Mouse (Mus musculus) cerebral cortex, adult 2 months (tissue): ENCODE results near the gene Nol9.

ENCODE experiments used
- WGBS: fragments of 180-500 bp; shearing (Covaris S2); methylation state at CpG from one replicate; pipeline ENCODE4 v1.1.7; 2018; 5-methylcytosine and 5-hydroxymethylcytosine counted together

Nol9 gene

DNA sequence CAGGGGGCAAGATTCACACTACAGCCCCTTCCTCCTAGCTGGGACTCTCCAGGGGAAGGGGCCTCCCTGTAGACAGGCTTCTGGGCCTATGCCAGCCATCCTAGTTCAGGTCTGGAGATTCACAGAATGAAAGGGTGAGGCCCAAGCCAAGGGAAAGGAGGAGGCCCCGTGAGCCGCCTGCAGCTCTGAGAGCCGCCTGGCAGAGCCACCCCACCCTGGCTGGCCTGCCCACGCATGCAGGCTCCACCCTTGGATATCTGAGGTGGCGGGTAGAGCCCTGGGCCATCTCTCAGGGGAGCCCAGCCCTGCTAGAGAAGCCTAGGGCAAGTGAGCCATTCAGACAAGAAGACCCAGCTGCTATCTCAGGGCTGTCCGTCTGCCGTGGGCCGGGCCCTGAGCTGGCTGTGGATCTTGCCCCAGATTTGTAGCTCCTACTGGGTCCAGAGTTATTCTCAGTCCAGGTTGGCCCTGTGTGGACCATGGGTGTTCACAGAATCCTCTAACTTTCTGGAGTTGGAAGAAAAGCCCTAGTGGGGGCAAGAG lies 53.7 kb downstream of the Nol9 start:
- 39% methylated on average over 8 of the region's 8 CpGs for WGBS

GRCm38 (mm10) chr4:152094233-152094632 lies 55.1 kb downstream of the Nol9 start:
- WGBS, result 74% methylated on average over 12 of the region's 12 CpGs

DNA sequence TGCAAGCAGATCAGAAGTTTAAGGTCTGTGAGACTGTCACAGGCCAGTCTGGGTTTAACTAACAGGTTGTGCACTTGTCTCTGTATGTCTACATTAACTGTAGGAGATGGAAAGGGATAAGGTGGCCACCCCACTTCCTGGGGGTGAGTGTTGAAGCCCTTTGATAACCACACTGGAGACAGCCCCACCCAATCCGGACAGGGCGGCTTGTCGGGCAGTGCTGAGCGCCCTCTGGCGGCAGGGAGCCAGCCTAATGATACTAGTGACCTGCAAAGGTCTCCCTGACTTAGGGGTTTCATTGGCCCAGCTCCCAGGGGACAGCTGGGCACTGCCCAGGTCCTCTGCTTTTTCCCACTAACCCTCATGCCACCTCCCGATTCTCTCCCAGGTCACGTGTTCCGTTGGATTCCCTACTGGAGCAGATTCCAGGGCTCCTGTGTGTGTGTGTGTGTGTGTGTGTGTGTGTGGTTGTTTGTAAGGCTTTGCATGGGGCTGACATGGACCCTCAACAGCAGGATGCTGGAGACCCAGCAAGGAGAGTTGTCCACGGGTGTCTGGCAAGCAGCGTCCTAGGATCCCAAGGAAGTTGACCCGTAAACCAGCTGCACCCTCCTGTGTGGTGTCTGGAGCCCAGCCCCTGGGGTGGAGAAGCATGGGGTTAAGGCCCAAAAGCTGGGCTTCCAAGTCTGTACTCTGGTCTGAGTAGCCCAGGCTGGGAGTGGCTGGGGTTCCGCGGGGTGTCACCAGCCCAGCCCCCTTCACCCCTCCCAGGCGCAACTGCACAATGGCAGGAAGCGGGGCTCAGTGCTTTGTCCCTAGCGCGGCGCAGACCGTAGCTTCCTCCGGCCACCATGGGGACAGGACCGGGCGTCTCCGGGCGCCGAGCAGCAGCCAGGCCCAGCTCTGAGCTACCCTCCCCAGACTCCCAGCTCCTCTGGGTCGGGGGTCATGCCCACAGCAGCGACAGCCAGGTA lies 57.1 kb downstream of the Nol9 start:
- WGBS, result 48% methylated on average over 27 of the region's 27 CpGs

GRCm38 (mm10) chr4:152096927-152097326 lies 57.8 kb downstream of the Nol9 start:
- 54% methylated on average over 6 of the region's 6 CpGs for WGBS

GRCm38 (mm10) chr4:152097911-152098799 lies 59.0 kb downstream of the Nol9 start:
- WGBS, result 46% methylated on average over 11 of the region's 11 CpGs

DNA sequence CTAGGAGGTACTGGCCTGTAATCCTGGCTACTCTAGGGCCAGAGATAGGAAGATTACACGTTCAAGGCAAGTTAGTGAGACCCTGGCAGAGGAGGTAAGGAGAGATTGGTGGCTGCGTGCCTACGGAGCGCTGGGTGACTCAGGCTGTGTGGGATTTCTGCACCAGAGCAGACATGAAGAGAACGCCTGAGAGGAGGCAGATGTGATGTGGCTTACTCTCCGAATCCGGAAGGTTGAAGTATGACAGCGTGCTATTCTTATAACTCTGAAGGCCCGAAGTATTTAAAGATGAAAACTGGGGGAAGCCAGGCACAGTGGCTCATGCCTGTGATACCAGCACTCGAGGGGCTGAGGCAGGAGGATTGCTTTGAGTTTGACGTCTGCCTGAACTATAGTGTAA lies 61.4 kb downstream of the Nol9 start:
- WGBS, result 33% methylated on average over 11 of the region's 11 CpGs

DNA sequence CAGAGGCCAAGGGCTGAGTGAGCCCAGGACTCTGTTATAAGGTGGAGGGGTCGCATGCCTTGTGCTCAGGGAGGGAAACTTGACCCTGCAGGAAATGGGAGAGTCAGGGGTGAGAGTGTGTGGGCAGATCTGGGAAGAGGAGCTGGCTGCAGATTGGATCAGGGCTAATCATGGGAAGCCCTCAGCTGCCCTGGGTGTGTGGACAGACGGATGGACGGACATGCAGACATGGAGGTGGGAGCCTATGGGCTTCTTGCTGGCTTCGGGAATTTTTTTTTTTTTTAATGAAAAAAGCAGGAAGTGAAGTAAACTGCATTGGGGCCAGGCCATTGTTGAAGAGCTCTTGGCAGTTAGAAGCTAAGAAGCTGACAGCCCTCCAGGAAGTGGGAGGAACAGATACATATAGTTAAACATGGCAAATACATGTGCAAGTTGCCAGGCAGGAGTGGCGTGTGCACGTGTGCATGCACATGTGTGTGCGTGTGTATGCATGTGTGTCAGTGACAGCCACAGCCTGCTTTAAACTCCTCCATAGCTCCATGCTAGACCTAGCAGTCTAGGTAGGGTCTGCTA lies 62.0 kb downstream of the Nol9 start:
- 42% methylated on average over 7 of the region's 7 CpGs for WGBS

- WGBS, result 95% methylated on average over 16 of the region's 16 CpGs
These were observed 62.8 kb downstream of the Nol9 start for GRCm38 (mm10) chr4:152101921-152102320.

- WGBS, result 43% methylated on average over 7 of the region's 7 CpGs
These were observed 63.9 kb downstream of the Nol9 start for GRCm38 (mm10) chr4:152103025-152103424.

DNA sequence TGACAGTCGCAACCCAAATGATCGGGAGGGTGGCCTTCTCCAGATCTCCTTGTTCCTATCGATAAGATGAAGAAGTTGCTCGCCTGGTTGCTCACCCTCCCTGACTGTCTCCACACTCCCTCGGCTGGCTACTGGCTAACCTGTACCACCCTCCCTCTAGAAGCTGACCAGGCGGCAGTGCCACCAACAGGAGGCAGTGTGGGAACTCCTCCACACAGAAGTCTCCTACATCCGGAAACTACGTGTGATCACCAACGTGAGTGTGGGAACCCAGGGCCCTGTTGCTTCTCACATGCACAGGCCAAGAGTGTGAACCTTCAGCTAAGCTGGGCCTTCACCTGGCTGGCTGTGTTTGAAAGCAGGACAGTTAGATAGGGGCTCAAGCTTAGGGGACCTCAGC lies 67.6 kb downstream of the Nol9 start:
- WGBS, result 61% methylated on average over 9 of the region's 9 CpGs

DNA sequence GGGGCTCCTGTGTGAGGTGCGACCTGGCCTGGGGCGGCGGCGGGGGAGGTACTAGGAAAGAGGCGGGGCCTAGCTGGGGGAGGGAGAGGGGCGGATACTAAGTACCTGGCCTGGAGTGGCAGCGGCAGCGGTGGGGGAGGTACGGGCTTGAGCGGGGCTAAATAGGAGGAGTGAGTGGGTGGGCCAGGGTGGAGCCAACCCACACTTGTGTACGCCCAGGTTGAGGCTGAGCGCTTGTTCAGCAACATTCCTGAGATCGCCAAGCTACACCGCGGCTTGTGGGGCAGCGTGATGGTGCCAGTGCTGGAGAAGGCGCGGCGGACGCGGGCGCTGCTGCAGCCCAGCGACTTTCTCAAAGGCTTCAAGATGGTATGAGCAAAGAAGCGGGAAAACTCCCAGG lies 68.4 kb downstream of the Nol9 start:
- WGBS, result 27% methylated on average over 24 of the region's 24 CpGs

GRCm38 (mm10) chr4:152107971-152108509 lies 68.9 kb downstream of the Nol9 start:
- 29% methylated on average over 30 of the region's 30 CpGs for WGBS

DNA sequence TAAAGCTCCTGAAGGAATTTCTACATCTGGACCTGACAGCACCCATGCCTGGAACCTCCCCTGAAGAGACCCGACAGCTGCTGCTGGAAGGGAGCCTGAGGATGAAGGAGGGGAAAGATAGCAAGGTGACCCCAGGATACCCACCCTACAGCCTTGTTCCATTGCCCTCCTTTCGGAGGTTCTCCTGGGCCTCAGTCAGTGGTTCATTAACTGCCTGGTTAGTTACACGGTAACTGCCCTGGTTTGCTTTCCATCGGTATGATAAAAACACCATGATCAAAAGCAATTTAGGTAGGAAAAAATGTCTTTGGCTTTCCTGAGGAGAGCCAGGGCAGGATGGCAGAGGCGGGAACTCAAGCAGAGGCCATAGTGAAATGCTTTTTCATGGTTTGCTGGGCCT lies 69.6 kb downstream of the Nol9 start:
- WGBS, result 85% methylated on average over 5 of the region's 5 CpGs

- 81% methylated on average over 3 of the region's 3 CpGs for WGBS
These were observed 70.4 kb downstream of the Nol9 start for GRCm38 (mm10) chr4:152109509-152109908.

GRCm38 (mm10) chr4:152110689-152111088 lies 71.6 kb downstream of the Nol9 start:
- 90% methylated on average over 4 of the region's 4 CpGs for WGBS
